Mouse (Mus musculus) embryo, embryonic 9.5 days (tissue): Measurements from ENCODE around the gene Acta2.
A peak's percentile ranks its signal among the peaks of the same experiment; 100 is the strongest.

Experiments
- DNase-seq: peaks from one replicate; pipeline ENCODE4 v3.0.0-alpha.2; 2017; ENCODE audit errors: extremely low spot score

Gene Acta2

DNA sequence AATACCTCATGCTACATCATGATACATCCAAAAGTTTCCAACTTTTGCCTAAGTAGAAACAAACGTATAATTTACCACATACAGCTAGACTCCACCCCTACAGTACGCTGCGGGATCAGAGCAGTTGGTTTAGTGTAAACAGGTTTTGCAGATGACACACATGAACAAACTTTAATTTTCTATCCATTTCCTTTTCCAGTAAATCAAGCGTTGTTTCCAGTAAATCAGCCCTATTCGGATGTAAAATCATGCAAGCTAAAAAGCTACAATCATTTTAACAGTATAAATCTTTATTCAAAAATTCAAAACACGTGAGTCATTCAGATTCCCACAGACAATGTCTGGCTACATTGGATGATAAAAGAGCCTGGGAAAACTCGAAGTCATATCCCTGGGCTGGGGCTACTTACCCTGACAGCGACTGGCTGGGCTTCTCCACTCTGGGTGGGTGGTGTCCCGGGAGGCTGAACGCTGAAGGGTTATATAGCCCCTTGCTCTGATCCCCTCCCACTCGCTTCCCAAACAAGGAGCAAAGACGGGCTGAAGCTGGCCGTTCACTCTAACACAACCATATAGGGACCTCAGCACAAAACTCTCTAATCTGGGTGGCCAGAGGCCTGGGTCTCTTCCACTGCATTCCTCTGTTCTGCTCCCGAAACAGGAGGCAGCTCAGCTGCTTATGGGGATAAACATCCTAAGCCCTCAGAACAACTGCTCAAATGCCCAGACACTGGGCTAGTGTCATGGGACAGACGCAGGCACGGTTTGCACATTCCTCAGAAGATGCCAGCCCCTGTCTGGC is at the start of gene Acta2:
Gene Acta2, minus strand, starts transcription at position 711 of the 802 bp plus-strand sequence.
- DNase-seq: peak; percentile 19

DNA sequence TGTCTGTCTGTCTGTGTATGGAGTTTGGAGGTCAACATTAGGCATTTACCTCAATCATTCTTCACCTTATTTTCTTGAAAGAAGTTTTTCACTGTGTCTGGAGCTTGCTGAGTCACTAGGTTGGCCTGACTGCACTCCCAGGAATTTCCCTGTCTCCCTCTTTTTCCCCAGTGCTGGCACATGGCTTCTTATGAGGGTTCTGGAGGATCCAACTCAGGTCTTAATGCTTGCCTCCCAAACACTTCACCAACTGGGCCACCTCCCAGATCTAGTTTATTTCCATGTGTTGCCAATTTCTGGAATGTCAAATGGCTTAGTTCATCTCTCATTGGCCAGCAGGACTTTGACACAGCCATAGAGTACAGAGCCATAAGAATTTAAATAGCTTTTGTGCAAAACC is 49.5 kb upstream of the Acta2 start:
- DNase-seq: no peak

DNA sequence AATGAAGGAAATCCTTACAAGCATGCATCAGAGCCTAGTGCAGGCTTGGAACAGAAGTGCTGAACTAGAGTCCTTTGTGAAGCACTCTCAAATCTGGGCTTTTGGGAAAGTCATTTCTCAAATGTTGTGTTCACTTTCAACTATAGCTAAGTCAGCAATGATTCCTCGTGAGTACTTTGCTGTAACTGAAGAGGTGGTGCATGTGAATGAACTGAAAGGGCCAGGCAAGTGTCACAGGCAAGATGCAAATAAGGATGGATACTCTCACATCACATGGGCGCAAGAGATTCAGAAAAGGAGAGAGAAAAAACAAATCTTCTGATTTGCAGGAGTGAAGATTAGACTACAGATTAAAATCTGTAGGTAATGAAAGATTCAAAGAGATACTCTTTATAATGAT is 45.0 kb upstream of the Acta2 start:
- DNase-seq: no peak

DNA sequence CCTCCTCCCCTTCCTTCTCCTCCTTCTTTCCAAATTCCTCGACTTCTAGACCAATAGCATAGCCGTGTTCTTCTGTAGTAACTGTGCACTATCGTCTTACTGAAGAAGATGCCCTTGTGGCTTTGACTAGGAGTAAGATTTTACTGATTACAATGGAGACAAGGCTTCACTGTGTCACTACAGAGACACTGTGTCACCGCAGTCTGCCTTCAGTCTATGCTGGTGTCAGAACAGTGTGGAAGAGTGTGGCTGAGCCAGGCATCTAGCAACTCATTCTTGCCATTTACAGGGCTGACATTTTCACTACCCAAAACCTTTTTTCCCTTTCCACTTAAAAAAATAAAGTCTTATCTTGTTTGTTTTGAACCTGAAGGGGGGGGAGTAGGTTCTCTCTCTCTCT is 43.8 kb upstream of the Acta2 start:
- DNase-seq: no peak

DNA sequence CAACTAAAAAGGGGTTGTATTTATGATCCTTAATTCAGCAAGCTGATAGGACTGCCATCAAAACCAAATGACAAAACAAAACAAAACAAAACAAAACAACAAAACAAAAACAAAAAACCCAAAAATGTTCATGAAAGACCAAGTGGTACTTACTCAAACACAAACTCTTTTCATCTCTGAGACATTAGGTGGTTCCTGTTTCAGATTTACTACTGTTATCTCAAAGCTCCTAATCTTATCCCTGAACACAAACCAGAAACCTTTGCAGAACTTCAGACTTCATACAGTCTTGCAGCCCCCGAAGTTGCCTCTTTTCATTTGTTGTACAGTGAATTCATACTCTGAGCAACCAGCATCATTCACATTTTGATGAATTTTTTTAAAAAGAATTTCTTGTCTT is 43.1 kb upstream of the Acta2 start:
- DNase-seq: no peak

DNA sequence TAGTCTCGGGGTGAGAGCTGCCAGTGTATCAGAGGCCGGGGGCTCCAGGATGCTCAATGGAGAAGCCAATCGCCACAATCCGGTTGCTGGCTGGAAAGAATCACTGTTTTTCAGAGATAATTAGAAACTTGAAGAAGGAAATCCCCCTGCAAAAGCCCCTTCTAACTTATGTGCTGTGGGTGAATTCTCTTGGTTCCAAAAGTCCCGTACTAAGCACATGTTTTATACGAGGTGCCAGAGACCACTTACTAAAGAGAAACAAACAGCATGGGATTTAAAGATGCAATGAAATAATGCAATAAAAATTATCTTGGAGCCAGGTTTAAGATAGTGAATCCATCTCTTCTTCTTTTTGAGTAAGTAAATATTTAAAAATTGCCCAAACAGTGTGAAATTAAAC is 40.1 kb upstream of the Acta2 start:
- DNase-seq: no peak

DNA sequence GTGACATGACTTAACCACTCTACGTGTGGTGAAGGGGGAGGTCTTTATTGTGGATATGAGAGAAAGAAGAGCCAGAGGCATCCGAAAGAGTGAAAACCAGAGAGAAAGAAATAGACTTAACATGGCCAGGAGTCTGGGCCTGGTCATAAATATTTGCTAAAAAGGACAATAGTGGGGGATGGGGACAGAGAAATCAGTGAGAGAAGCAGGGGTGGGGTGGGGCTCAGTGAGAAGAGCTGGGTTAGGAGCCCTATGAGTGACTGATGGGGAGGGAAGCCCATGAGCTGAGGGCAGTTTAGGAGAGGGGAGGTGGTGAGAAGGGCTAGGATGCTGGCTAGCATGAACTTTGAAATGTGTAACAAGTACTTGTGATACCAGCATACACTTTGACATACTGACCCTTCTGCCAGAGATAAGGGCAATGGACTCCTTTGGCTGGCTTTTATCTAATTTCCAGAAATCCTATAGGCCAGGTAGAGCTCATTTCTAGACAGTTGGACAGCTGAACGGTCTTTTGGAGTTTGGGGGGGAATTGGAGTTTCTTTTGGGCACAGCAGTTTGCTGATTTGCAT is 38.1 kb upstream of the Acta2 start:
- DNase-seq: no peak

DNA sequence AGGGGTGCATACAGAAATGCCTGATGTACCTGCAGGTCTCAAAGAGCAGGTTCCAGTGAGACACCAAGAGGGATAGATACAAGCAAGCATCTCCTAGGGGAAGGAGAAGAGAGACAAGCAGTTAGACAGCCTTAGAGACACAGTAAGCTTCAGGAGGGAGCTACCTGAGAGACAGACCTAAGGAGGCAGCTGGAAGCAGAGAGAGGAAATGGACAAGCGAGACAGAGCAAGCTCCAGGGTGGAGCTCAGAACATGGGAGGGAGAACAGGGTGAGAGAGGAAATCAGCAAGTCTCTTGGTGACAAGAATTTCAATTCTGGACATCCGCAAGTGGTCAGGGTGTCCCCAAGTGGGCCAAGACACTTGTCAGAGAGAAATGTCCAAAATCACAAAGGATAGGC is 37.3 kb upstream of the Acta2 start:
- DNase-seq: no peak

DNA sequence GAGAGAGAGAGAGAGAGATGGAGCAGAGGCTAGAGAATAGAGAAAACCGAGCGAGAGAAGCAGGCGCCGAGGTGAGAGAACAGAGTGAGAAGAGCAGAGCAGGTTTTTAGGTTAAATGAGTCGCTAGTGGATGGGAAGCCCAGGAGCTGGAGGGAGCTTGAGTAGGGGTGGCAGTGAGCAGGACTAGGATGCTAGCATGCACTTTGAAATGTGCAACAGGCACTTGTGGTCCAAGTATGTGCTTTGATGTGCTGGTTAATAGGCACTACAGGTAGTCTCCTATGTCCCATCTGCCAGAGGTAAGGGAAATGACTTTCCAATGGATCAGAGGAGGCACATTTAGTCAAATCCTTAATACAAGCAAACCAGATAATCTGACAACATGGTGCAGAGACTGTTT is 36.6 kb upstream of the Acta2 start:
- no peak for DNase-seq

DNA sequence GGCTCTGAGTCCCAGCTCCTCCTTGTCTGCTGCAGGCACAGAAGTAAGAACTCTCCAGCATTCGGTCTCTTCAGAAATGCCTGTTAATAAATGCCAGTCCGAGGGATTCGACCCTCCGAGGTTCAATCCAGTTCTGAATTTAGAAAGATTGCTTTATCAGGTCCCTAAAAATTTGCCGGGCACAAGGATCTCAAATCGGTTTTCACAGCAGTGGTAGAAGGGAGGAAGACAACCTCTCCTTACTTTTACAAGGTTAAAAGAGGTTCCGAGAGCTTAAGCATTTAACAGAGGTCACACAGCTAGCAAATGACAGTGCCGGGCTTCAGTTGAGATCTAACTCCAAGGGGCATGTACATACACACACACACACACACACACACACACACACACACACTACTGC is 36.0 kb upstream of the Acta2 start:
- no peak for DNase-seq

DNA sequence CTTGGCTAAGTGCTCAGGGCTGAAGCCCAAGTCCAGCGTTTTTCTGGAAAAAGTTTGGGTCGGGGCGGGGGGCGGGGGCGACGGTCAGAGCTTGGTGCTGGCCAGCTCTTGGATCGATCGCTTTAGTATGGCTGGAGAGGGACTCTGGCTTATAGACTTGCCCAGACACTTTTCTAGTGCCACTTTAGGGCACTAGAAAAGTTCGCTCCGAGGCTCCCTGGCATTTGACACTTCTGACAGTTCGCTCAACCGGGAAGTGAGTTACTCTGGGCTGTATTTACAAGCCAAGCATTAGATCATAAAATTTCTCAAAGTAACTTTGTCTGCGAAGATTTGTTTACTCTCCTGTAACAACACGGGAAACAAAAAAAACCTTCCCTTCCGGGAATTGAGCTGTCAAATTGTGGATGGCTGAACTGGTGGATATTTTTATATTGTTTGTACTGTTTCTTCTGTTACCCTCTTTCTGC is 35.5 kb upstream of the Acta2 start:
- no peak for DNase-seq

DNA sequence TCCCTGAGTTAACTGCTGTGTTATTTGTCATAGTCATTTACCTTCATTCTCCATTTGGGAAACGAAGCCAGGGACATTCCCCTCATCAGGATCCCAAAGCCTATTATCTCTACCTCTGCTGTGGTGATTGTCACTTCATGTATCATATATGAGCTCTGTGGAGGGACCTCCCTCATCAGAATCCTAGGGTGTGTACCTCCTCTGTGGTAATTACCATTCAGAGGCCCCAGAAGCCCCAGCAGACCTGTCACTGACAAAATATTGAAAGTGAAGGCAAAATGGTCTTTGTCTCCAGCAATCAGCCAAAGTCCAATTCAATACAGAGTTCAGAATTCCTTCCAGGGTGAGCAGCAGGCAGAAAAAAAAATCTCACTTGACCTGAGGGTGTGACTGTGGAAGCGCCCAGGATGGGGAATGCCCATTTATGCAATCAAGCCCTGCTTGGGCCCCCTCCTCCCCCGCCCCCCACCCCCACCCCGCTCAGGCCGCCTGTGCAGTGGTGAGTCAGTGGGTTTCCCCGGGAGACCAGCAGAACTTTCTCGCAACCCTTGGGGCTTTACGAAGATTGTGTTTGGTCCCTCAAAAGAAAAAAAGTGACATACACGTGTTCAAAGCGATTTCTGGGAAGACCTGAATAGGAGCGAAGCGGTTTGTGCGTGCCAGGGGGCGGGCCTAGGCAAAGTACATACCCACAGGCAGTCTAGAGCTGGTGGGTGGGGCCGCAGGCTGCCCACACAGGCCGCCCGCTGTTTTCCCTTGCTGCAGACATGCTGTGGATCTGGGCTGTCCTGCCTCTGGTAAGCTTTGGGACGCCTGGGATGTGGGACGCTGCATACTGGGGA is 34.8 kb upstream of the Acta2 start, which contains the start of gene Fas:
Gene Fas, plus strand, starts transcription at position 719 of the 842 bp plus-strand sequence.
- DNase-seq: peak; percentile 55

DNA sequence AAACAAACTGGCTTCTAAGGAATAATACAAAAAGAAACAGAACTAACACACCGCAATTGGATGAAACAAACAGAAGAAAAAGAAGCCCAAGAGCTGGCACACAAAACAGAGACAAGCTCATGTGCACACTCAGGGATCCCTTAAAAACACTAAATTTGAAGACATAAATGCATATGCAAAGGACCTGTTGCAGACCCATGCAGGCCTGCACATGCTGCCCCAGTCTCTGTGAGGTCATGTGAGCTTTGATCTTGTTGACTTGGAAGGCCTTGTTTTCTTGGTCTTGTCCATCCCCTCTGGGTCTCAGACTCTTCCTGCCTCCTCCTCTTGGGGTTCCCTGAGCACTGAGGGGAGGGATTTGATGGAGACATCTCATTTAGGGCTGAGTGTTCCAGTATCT is 33.3 kb upstream of the Acta2 start:
- no peak for DNase-seq

DNA sequence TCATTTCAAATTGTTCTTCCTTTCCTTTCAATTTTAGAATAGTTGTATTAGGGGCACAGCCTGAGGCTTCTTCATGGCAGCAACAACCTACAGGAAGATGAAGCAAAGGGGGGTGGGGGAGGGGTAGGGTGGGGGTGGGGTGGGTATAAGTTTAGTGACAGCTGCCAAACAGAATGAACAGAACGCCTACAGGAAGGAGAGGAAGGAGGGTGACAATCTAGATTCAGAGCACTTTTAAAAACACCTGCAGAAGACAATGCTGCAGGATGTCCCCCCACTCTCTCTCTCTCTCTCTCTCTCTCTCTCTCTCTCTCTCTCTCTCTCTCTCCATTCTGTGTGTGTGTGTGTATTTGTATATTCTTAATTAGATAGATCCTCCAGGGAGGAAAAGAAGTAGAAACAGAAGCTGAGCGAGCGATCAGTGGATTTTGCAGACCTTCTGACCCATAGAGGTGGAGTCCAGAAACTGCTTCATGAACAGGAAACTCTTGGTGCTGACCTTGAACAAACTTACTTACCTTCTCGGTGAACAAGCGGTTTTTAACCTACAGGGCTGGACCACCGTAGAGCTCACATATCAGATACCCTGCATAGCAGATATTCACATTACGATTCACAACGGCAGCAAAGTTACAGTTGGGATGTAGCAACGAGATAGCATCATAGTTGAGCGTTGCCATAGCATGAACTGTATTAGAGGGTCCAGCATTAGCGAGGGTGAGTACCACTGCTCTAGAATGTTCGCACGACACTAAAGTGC is 32.4 kb upstream of the Acta2 start:
- no peak for DNase-seq

DNA sequence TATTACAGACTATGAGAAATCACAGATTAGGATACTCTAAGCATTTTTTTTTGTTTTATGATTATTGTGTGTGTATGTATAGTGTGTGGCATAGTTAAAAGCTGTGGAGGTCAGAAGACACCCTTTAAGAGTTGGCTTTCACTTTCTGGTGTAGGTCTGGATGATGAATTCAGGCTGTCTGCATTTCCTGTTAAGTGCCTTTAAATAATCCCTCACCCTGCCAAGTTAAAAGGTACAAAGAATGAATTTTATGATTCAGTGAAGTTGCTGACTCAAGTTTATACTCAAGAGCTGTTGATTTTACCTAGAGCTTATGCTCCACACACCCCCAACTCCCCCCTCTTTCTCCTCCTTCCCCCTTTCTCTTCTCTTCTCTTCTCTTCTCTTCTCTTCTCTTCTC is 31.8 kb upstream of the Acta2 start:
- DNase-seq: no peak

DNA sequence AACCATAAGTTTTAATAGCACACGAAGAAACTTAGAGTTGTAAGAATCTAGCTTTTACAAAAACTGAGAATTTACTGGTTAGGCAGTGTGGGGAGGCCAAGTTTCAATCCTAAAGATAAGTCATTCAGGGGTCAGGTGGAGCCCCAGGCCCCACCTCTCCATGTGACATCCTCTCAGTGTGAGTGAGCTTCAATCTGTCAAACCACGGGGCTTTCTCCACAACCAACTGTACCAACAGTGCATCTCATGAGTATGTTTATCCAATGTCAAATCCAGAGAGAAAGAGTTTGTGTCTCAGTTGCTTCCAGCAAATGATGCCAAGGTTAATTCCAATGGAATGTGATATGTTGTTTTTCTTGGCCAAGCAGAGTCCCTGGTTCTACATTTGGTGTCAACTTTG is 29.4 kb upstream of the Acta2 start:
- DNase-seq: no peak

DNA sequence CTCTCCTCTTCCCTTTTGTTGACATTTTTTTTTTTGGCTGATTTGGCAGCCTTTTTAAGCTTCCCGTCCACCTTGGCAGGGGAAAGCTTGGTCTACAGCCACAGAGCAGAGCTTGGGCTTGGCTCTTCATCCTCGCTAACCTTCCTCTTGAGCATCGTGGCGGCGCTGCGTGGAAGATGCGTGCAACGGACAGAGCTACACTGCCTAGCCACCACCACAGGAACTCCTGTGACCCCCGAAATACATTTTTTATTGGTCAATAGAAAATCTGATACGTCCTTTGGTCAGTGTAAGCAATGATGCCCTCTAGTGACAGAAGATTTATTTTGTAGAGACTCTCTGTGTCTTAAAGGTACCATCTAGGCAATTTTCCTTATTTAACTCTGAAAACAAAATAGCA is 29.0 kb upstream of the Acta2 start:
- DNase-seq: no peak

DNA sequence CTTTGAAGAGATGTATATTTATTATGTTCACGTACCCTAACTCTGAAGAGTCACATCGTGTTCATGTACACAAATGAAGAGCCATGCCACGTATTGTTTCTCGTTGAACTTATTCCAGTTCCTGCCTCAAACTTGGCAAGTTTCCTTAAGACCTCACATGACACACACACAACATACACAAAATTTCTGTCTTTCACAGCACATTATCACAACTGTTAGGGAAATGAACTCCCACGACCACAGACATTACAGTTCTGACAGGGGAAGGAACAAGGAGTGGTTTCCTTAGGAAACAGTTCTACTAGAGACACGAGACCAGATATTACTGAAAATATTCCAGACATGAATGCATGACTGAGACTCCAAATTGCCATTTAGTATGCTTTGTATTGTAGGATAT is 28.2 kb upstream of the Acta2 start:
- no peak for DNase-seq

DNA sequence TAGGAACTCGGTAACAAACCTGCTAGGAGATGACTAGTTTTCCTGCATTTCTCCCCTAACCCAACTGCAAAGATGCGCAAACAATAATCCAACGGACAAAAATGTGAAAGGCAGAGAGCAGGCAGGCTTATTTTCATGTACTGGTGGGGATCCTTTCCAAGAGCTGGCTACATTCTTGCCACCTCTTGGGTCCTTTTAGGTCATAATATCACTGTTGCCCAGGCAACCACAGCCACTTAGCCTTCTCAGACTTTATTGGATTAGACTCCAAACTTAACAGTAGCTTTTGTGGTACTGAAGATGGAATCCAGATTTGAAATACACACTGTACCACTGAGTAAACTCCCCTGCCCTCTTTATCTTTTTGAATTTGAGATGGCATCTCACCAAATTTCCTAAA is 22.7 kb upstream of the Acta2 start:
- no peak for DNase-seq

DNA sequence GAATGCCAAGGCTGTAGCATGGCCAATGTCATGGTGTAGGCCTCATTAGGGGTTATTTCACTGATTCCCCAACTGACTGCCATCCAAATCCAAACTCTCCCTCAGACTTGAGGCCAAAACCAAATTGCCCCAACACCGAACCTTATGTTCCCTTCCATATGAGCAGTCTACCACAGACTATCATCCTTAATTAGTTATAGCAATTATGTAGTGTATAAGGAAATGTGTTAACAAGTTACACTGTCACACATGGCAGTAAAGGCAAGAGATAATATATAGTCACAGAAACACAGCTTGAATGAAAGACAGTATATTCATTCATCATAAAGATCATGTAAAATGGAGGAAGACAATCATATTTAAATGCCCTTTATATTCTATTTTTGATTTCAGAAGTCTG is 17.7 kb upstream of the Acta2 start:
- DNase-seq: no peak

DNA sequence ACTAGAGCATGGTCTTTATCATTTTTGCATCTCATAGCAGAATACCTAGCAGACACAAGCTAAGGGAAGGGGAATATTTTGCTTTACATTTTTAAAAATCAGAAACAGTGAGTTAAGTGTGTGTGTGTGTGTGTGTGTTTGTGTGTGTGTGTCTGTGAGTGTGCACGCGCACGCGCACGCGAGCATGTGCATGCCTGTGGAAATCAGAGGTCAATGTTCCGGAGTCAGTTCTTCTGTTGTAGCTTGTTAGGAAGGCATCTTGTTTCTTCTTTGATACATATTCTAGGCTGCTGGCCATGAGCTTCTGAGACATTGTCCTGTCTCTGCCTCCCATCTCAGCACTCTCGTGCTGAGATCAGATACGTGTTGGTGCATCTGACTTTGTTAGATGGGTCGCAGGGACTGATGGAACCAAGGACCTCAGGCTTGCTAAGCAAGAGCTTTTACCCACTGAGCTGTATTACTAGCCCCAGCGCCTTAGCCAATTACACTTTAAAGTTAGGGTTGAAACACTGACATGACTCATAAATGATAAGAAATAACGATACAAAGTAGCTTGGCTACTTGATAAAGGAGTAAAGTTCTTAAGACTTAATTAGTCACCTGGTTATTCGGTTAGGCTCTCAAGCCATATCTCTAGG is 15.6 kb upstream of the Acta2 start:
- no peak for DNase-seq
